Comparison of ENCODE assay signal across 8 mouse cellular contexts in genomic region chr19:10983146-10983545, GRCm38 (mm10). TPM values are rescaled to one million over a fixed set of nuclear protein-coding genes. Genes with fewer than 3 reads are reported as not detected.
A peak's percentile ranks its signal among the peaks of the same experiment; 100 is the strongest.
DNase-seq lines count a peak whose midpoint lies in the region; ATAC-seq and TF ChIP-seq lines count a peak whose summit lies in the region.

No protein-coding gene starts in this region.

- H3K9ac ChIP-seq in intestine, embryonic 16.5 days (ENCODE audit: low read depth, low read length), result no peak overlapping the region
- no peak overlapping the region for H3K9ac ChIP-seq in lung, embryonic 16.5 days (ENCODE audit: low read length)
- H3K9ac ChIP-seq in stomach, postnatal 0 days (ENCODE audit: low read length), result no peak overlapping the region

- no peak for TF ChIP-seq POLR2A in embryonic fibroblast, embryonic 13.5 days (IDR thresholded peaks at IDR 0.05; ENCODE audit: low read depth, low read length)

- H3K27me3 ChIP-seq in intestine, embryonic 16.5 days (replicated peaks; ENCODE audit: control insufficient read depth, insufficient read depth, low read length), result no peaks in the 10 kb centered on the region
- H3K27me3 ChIP-seq in lung, embryonic 16.5 days (ENCODE audit: control insufficient read depth, insufficient read depth, low read depth, low read length), result no peaks in the 10 kb centered on the region
- no peaks in the 10 kb centered on the region for H3K27me3 ChIP-seq in stomach, postnatal 0 days (ENCODE audit: control insufficient read depth, insufficient read depth, low read length)

- no peak overlapping the region for H3K27ac ChIP-seq in embryonic fibroblast, embryonic 13.5 days (ENCODE audit: insufficient read depth, low read length)
- no peak overlapping the region for H3K27ac ChIP-seq in intestine, embryonic 16.5 days (ENCODE audit: low read length)
- no peak overlapping the region for H3K27ac ChIP-seq in lung, embryonic 16.5 days (ENCODE audit: low read length)
- H3K27ac ChIP-seq in stomach, postnatal 0 days (replicated peaks), result no peak overlapping the region

- H3K36me3 ChIP-seq in intestine, embryonic 16.5 days (ENCODE audit: control insufficient read depth, insufficient read depth, low read length), result no peaks in the 10 kb centered on the region
- no peaks in the 10 kb centered on the region for H3K36me3 ChIP-seq in lung, embryonic 16.5 days (ENCODE audit: control insufficient read depth, insufficient read depth, low read length)
- H3K36me3 ChIP-seq in stomach, postnatal 0 days (ENCODE audit: control insufficient read depth, insufficient read depth, low read length), result no peaks in the 10 kb centered on the region

- no peak for TF ChIP-seq EP300 in stomach, postnatal 0 days (optimal IDR thresholded peaks at IDR 0.05)

- H3K4me2 ChIP-seq in intestine, embryonic 16.5 days (ENCODE audit: low read depth, low read length), result peak overlapping the region; percentile 39
- peak overlapping the region; percentile 35; the same call in 1 of the 2 replicates for H3K4me2 ChIP-seq in lung, embryonic 16.5 days (ENCODE audit: low read depth, low read length)
- no peak overlapping the region; the same call in 1 of the 2 replicates for H3K4me2 ChIP-seq in stomach, postnatal 0 days (replicated peaks; ENCODE audit: low read depth)

- WGBS in intestine, embryonic 16.5 days, result 21% methylated on average over 14 of the region's 14 CpGs
- 10% methylated on average over 14 of the region's 14 CpGs for WGBS in lung, embryonic 16.5 days
- WGBS in stomach, postnatal 0 days, result 27% methylated on average over 14 of the region's 14 CpGs

- DNase-seq in left cerebral cortex, postnatal 4 days, result peak; percentile 35
- no peak for DNase-seq in left cerebral cortex, postnatal 14 days (ENCODE audit: low spot score in 2 of 2)
- DNase-seq in ZHBTc4 (ENCODE audit: low read depth, low spot score), result peak; percentile 80
- DNase-seq in stomach, postnatal 0 days (ENCODE audit: low spot score), result peak; percentile 73
- no peak for DNase-seq in left cerebral cortex, adult 9 months (ENCODE audit: low spot score in 2 of 2)

- no peaks in the 10 kb centered on the region for H3K9me3 ChIP-seq in intestine, embryonic 16.5 days (ENCODE audit: control insufficient read depth, low read length)
- no peaks in the 10 kb centered on the region for H3K9me3 ChIP-seq in lung, embryonic 16.5 days (ENCODE audit: control insufficient read depth, low read length)
- H3K9me3 ChIP-seq in stomach, postnatal 0 days (ENCODE audit: control insufficient read depth, low read length), result no peaks in the 10 kb centered on the region

- H3K4me3 ChIP-seq in embryonic fibroblast, embryonic 13.5 days (ENCODE audit: insufficient read depth, low read length), result no peak overlapping the region
- 0 out of 2 replicates have a peak overlapping the region, but pooled peaks have one; percentile 13 for H3K4me3 ChIP-seq in intestine, embryonic 16.5 days (ENCODE audit: low read length)
- no peak overlapping the region for H3K4me3 ChIP-seq in lung, embryonic 16.5 days (ENCODE audit: low read length)
- H3K4me3 ChIP-seq in stomach, postnatal 0 days (ENCODE audit: low read depth, low read length), result no peak overlapping the region

- TF ChIP-seq CTCF in embryonic fibroblast, embryonic 13.5 days (IDR thresholded peaks at IDR 0.05; ENCODE audit: borderline replicate concordance, insufficient read depth, low read length), result peak; percentile 68; the same call in 1 of the 2 replicates
- peak; percentile 76 for TF ChIP-seq CTCF in stomach, postnatal 0 days (IDR thresholded peaks at IDR 0.05; ENCODE audit: low read depth)

- no peaks in the 10 kb centered on the region for H3K4me1 ChIP-seq in embryonic fibroblast, embryonic 13.5 days (ENCODE audit: control insufficient read depth, insufficient read depth, low read length)
- H3K4me1 ChIP-seq in intestine, embryonic 16.5 days (ENCODE audit: control insufficient read depth, insufficient read depth, low read length), result peaks cover 4% of the 10 kb centered on the region; the same call in 1 of the 2 replicates
- 0 out of 2 replicates have a peak, but pooled peaks cover 2% of the 10 kb centered on the region for H3K4me1 ChIP-seq in lung, embryonic 16.5 days (replicated peaks; ENCODE audit: control insufficient read depth, insufficient read depth, low read length)
- no peaks in the 10 kb centered on the region for H3K4me1 ChIP-seq in stomach, postnatal 0 days (replicated peaks; ENCODE audit: control insufficient read depth, insufficient read depth)

- peak; percentile 47; the same call in 1 of the 2 replicates for ATAC-seq in intestine, embryonic 16.5 days
- ATAC-seq in lung, embryonic 16.5 days (ENCODE audit: low read depth), result peak; percentile 46; the same call in 1 of the 2 replicates
- ATAC-seq in stomach, postnatal 0 days (ENCODE audit: low FRiP score, low TSS enrichment), result peak; percentile 39; the same call in 1 of the 2 replicates

- intact Hi-C loops in left cerebral cortex, postnatal 4 days (cut with DNase I), result no loop called here
- intact Hi-C loops in left cerebral cortex, postnatal 14 days (cut with DNase I), result no loop called here

RNA-seq across cellular contexts. Expression of gene Ms4a10, which starts 8.7 kb away (rescaled TPM):
- total RNA-seq in left cerebral cortex, postnatal 4 days (2021), result not detected
- total RNA-seq in left cerebral cortex, postnatal 14 days (2021), result not detected
- not detected in 2 replicates for polyA plus RNA-seq in embryonic fibroblast, embryonic 13.5 days (2011; ENCODE audit: insufficient read length, low read depth, missing spikeins)
- polyA plus RNA-seq in intestine, embryonic 16.5 days (2015; fragmentation: Nextera tagmentation; extraction: Ambion mirVana), result 111 and 159 TPM in 2 replicates
- polyA plus RNA-seq in lung, embryonic 16.5 days (2015; fragmentation: Nextera tagmentation; extraction: Ambion mirVana), result not detected in 2 replicates
- polyA plus RNA-seq in stomach, postnatal 0 days (2015; fragmentation: Nextera tagmentation; extraction: Ambion mirVana), result 0.13 TPM in 1 of 2 replicates, not detected in the other

RNA-seq across cellular contexts. Expression of gene Ms4a15, which starts 9.9 kb away (rescaled TPM):
- total RNA-seq in left cerebral cortex, postnatal 4 days (2021), result under 1 TPM in 1 of 2 experiments, not detected in 1; 0.22 TPM
- under 1 TPM in 1 of 2 experiments, not detected in 1; 0.80 TPM for total RNA-seq in left cerebral cortex, postnatal 14 days (2021)
- polyA plus RNA-seq in embryonic fibroblast, embryonic 13.5 days (2011; ENCODE audit: insufficient read length, low read depth, missing spikeins), result not detected in 2 replicates
- polyA plus RNA-seq in intestine, embryonic 16.5 days (2015; fragmentation: Nextera tagmentation; extraction: Ambion mirVana), result 0.31 and 0.37 TPM in 2 replicates
- polyA plus RNA-seq in lung, embryonic 16.5 days (2015; fragmentation: Nextera tagmentation; extraction: Ambion mirVana), result not detected in 2 replicates
- 0.10 TPM in 1 of 2 replicates, not detected in the other for polyA plus RNA-seq in stomach, postnatal 0 days (2015; fragmentation: Nextera tagmentation; extraction: Ambion mirVana)

RNA-seq across cellular contexts. Expression of gene Ccdc86, which starts 34.1 kb away (rescaled TPM):
- total RNA-seq in left cerebral cortex, postnatal 4 days (2021), result 10 to 100 TPM; 10.0 to 11.4 TPM
- total RNA-seq in left cerebral cortex, postnatal 14 days (2021), result 1 to 10 TPM; 8.5 to 8.9 TPM
- polyA plus RNA-seq in embryonic fibroblast, embryonic 13.5 days (2011; ENCODE audit: insufficient read length, low read depth, missing spikeins), result 12.3 and 13.1 TPM in 2 replicates
- 25.6 and 29.4 TPM in 2 replicates for polyA plus RNA-seq in intestine, embryonic 16.5 days (2015; fragmentation: Nextera tagmentation; extraction: Ambion mirVana)
- polyA plus RNA-seq in lung, embryonic 16.5 days (2015; fragmentation: Nextera tagmentation; extraction: Ambion mirVana), result 22.6 and 23.9 TPM in 2 replicates
- 13.9 and 15.4 TPM in 2 replicates for polyA plus RNA-seq in stomach, postnatal 0 days (2015; fragmentation: Nextera tagmentation; extraction: Ambion mirVana)

RNA-seq across cellular contexts. Expression of gene Ms4a18, which starts 34.7 kb away (rescaled TPM):
- not detected for total RNA-seq in left cerebral cortex, postnatal 4 days (2021)
- total RNA-seq in left cerebral cortex, postnatal 14 days (2021), result not detected
- not detected in 2 replicates for polyA plus RNA-seq in embryonic fibroblast, embryonic 13.5 days (2011; ENCODE audit: insufficient read length, low read depth, missing spikeins)
- polyA plus RNA-seq in intestine, embryonic 16.5 days (2015; fragmentation: Nextera tagmentation; extraction: Ambion mirVana), result 40.6 and 41.9 TPM in 2 replicates
- not detected in 2 replicates for polyA plus RNA-seq in lung, embryonic 16.5 days (2015; fragmentation: Nextera tagmentation; extraction: Ambion mirVana)
- not detected in 2 replicates for polyA plus RNA-seq in stomach, postnatal 0 days (2015; fragmentation: Nextera tagmentation; extraction: Ambion mirVana)

RNA-seq across cellular contexts. Expression of gene Ptgdr2, which starts 46.2 kb away (rescaled TPM):
- total RNA-seq in left cerebral cortex, postnatal 4 days (2021), result under 1 TPM; 0.28 to 0.38 TPM
- total RNA-seq in left cerebral cortex, postnatal 14 days (2021), result under 1 TPM; 0.32 to 0.33 TPM
- polyA plus RNA-seq in embryonic fibroblast, embryonic 13.5 days (2011; ENCODE audit: insufficient read length, low read depth, missing spikeins), result not detected in 2 replicates
- polyA plus RNA-seq in intestine, embryonic 16.5 days (2015; fragmentation: Nextera tagmentation; extraction: Ambion mirVana), result 0.05 and 0.11 TPM in 2 replicates
- 0.11 and 0.16 TPM in 2 replicates for polyA plus RNA-seq in lung, embryonic 16.5 days (2015; fragmentation: Nextera tagmentation; extraction: Ambion mirVana)
- 0.06 and 0.07 TPM in 2 replicates for polyA plus RNA-seq in stomach, postnatal 0 days (2015; fragmentation: Nextera tagmentation; extraction: Ambion mirVana)

Comparison
In these comparisons a context has a peak if more than half of its experiments do, and no peak if none do; other contexts are left out.
1. DNase-seq: peak in left cerebral cortex, postnatal 4 days (single experiment), ZHBTc4 (single experiment) and stomach, postnatal 0 days (single experiment); none in left cerebral cortex, postnatal 14 days (0 of 2) and left cerebral cortex, adult 9 months (0 of 2).
2. RNA of gene Ms4a10, which starts 8.7 kb away (polyA plus RNA-seq): 111 to 159 TPM in intestine, embryonic 16.5 days; 0.13 TPM in stomach, postnatal 0 days, not detected in embryonic fibroblast, embryonic 13.5 days and not detected in lung, embryonic 16.5 days; every median in the first group is over 10 times any median in the second.
3. Peak in every context shown above with its lines, with median percentiles within 50 percentile points of each other: ATAC-seq.